Mouse (Mus musculus): ENCODE results near the gene 4931423N10Rik. TPM values are rescaled to one million over a fixed set of nuclear protein-coding genes. Genes with fewer than 3 reads are reported as not detected.

4931423N10Rik gene
- not detected for polyA plus RNA-seq (2014; fragmentation: Illumina TruSeq; extraction: RNeasy Lipid Tissue Mini Kit (QIAGEN cat#74804); ENCODE audit: low read depth, low replicate concordance)

DNA sequence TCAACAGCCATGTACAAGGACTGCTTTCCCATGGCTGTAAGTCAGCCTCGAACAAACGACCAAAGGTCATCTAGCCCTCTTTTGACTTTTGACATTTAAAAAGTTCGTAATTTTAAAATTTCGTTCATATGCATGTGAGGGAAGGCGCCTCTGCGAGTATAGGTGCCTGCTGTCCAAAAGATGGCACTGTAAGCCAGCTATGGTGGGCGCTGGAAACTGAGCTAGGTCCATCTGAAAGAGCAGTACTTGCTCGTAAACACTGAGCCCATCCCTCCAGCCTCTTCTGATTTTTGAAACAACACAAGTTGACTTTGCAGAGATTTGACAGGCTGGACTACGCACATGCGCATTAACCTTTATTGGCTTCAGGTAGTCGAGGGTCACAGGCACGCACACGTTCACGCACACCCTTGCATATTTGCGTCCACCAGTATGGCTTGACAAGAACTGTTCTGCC is at the start of gene 4931423N10Rik:
4931423N10Rik (plus strand) TSS at position 407 of the 457 bp plus-strand sequence.

Other genes with a start within 250 kb of the 4931423N10Rik start
- 25.9 TPM for gene Abi1, start 167.2 kb upstream of the 4931423N10Rik start, polyA plus RNA-seq (2014; fragmentation: Illumina TruSeq; extraction: RNeasy Lipid Tissue Mini Kit (QIAGEN cat#74804); ENCODE audit: low read depth, low replicate concordance)
- 19.6 TPM for gene Acbd5, start 139.3 kb upstream of the 4931423N10Rik start, polyA plus RNA-seq (2014; fragmentation: Illumina TruSeq; extraction: RNeasy Lipid Tissue Mini Kit (QIAGEN cat#74804); ENCODE audit: low read depth, low replicate concordance)
- 0.37 TPM for gene Mastl, start 51.5 kb upstream of the 4931423N10Rik start, polyA plus RNA-seq (2014; fragmentation: Illumina TruSeq; extraction: RNeasy Lipid Tissue Mini Kit (QIAGEN cat#74804); ENCODE audit: low read depth, low replicate concordance)
- 43.6 TPM for gene Yme1l1, start 51.1 kb upstream of the 4931423N10Rik start, polyA plus RNA-seq (2014; fragmentation: Illumina TruSeq; extraction: RNeasy Lipid Tissue Mini Kit (QIAGEN cat#74804); ENCODE audit: low read depth, low replicate concordance)
- not detected for gene Nxph2, start 113.8 kb downstream of the 4931423N10Rik start, polyA plus RNA-seq (2014; fragmentation: Illumina TruSeq; extraction: RNeasy Lipid Tissue Mini Kit (QIAGEN cat#74804); ENCODE audit: low read depth, low replicate concordance)

Measured in heart, adult 10 weeks (tissue).